Mouse (Mus musculus) fibroblast of lung, adult 2 months (primary cell): ENCODE data around the gene Gm11938.
"Not testable (repeated sequence)": the region's sequence is repeated elsewhere in the genome, so short reads cannot be mapped to it uniquely, and the experiment has no call there.

Experiments used
- DNase-seq: peaks from one replicate; pipeline ENCODE4 v3.0.0-alpha.2; 2011; ENCODE audit warnings: low read depth

The Gm11938 gene

GRCm38 (mm10) chr11:99603208-99603607 is at the start of gene Gm11938:
Gene Gm11938 (minus strand): TSS chr11:99603308.
- not testable (repeated sequence) for DNase-seq

GRCm38 (mm10) chr11:99650136-99650535 is 47.0 kb upstream of the Gm11938 start, which contains the start of gene Gm11555:
Gene Gm11555 (minus strand): TSS chr11:99650236.
- DNase-seq: no peak

- DNase-seq: no peak
Observed at GRCm38 (mm10) chr11:99646444-99646843, 43.3 kb upstream of the Gm11938 start.

- no peak for DNase-seq
Observed at GRCm38 (mm10) chr11:99644351-99644750, 41.2 kb upstream of the Gm11938 start.

GRCm38 (mm10) chr11:99643635-99644139 is 40.6 kb upstream of the Gm11938 start, which contains the start of gene Krtap4-7:
Gene Krtap4-7 (minus strand): TSS chr11:99644089.
- not testable (repeated sequence) for DNase-seq

- DNase-seq: no peak
Observed at GRCm38 (mm10) chr11:99640926-99641325, 37.8 kb upstream of the Gm11938 start.

GRCm38 (mm10) chr11:99637086-99637485 is 34.0 kb upstream of the Gm11938 start:
- no peak for DNase-seq

- no peak for DNase-seq
Observed at GRCm38 (mm10) chr11:99634653-99635134, 31.6 kb upstream of the Gm11938 start, which contains the start of gene Krtap4-2. Gene Krtap4-2 (minus strand): TSS chr11:99635084.

GRCm38 (mm10) chr11:99633293-99633692 is 30.2 kb upstream of the Gm11938 start:
- no peak for DNase-seq

- DNase-seq: no peak
Observed at GRCm38 (mm10) chr11:99630890-99631289, 27.8 kb upstream of the Gm11938 start.

GRCm38 (mm10) chr11:99628138-99628537 is 25.0 kb upstream of the Gm11938 start, which contains the start of gene Krtap4-1:
Gene Krtap4-1 (minus strand): TSS chr11:99628238.
- no peak for DNase-seq

GRCm38 (mm10) chr11:99620335-99620734 is 17.2 kb upstream of the Gm11938 start, which contains the start of gene Gm11562:
Gene Gm11562 (minus strand): TSS chr11:99620435.
- DNase-seq: no peak

GRCm38 (mm10) chr11:99614796-99615363 is 11.8 kb upstream of the Gm11938 start, which contains the start of gene Krtap2-4:
Gene Krtap2-4 (minus strand): TSS chr11:99614846.
- no peak for DNase-seq

GRCm38 (mm10) chr11:99610089-99610488 is 7.0 kb upstream of the Gm11938 start, which contains the start of gene Gm11937:
Gene Gm11937 (minus strand): TSS chr11:99610189.
- not testable (repeated sequence) for DNase-seq

- DNase-seq: no peak
Observed at GRCm38 (mm10) chr11:99609126-99609525, 6.0 kb upstream of the Gm11938 start.

- not testable (repeated sequence) for DNase-seq
Observed at GRCm38 (mm10) chr11:99597742-99598141, 5.4 kb downstream of the Gm11938 start, which contains the start of gene Krtap9-3. Gene Krtap9-3 (minus strand): TSS chr11:99598105.

- DNase-seq: no peak
Observed at GRCm38 (mm10) chr11:99590981-99591380, 12.1 kb downstream of the Gm11938 start, which contains the start of gene Krtap1-3. Gene Krtap1-3 (minus strand): TSS chr11:99591339.

- no peak for DNase-seq
Observed at GRCm38 (mm10) chr11:99585096-99585495, 18.0 kb downstream of the Gm11938 start.

GRCm38 (mm10) chr11:99583245-99583704 is 19.8 kb downstream of the Gm11938 start, which contains the start of gene Krtap1-4:
Gene Krtap1-4 (minus strand): TSS chr11:99583654.
- DNase-seq: no peak

- DNase-seq: peak; percentile 75
Observed at GRCm38 (mm10) chr11:99581564-99581963, 21.5 kb downstream of the Gm11938 start.

- DNase-seq: peak; percentile 44
Observed at GRCm38 (mm10) chr11:99581051-99581450, 22.1 kb downstream of the Gm11938 start.

- peak; percentile 14 for DNase-seq
Observed at GRCm38 (mm10) chr11:99580636-99581035, 22.5 kb downstream of the Gm11938 start, which contains the start of gene Krtap1-5. Gene Krtap1-5 (minus strand): TSS chr11:99581016.

- peak; percentile 44 for DNase-seq
Observed at GRCm38 (mm10) chr11:99574106-99574505, 29.0 kb downstream of the Gm11938 start.
